Mouse (Mus musculus): ENCODE results near the gene Tent5c. TPM values are rescaled to one million over a fixed set of nuclear protein-coding genes. Genes with fewer than 3 reads are reported as not detected.

Gene Tent5c
- polyA plus RNA-seq, 1 experiment from 2014 or later, result 3.0 TPM

DNA sequence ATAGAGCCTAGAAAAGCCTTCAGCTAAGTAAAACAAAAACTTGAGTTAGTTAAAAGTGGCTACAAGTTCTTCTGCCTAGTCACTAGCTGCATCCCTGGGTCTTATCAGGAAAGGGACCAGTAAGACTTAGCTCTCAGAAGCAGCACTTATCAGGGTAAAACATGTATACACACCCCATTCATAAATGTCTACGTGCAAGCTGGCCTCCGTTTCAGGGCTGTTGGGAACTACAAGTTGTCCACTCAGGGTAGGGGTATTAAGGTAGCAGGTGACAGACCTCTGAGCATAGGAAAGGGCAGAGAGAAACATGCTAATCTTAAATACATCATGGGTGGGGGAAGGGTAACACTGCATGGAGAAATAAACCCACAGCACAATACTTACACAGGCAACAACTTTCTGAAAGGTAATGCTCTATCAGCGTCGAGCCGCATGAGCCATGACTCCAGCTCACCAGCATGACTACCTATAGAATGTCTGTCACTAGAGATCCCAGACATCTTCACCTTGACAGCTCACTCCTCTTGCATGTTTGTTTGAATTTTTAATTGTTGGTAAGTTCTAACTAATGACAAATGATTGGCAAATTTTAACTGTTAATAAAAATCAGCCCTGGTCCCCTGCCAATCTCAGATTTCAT lies 6.0 kb downstream of the Tent5c start:
- no peak overlapping the region for H3K9ac ChIP-seq (replicated peaks)
- peaks cover 6% of the 10 kb centered on the region for H3K4me1 ChIP-seq
- no peak overlapping the region for H3K4me2 ChIP-seq
- H3K9me3 ChIP-seq (replicated peaks), result no peaks in the 10 kb centered on the region
- 87% methylated on average over 5 of the region's 5 CpGs for WGBS
- H3K4me3 ChIP-seq (replicated peaks), result no peak overlapping the region
- H3K36me3 ChIP-seq, result no peaks in the 10 kb centered on the region
- no peak overlapping the region for H3K27ac ChIP-seq (replicated peaks)
- ATAC-seq (ENCODE audit: low FRiP score), result no peak
- peaks cover 29% of the 10 kb centered on the region for H3K27me3 ChIP-seq (replicated peaks)

DNA sequence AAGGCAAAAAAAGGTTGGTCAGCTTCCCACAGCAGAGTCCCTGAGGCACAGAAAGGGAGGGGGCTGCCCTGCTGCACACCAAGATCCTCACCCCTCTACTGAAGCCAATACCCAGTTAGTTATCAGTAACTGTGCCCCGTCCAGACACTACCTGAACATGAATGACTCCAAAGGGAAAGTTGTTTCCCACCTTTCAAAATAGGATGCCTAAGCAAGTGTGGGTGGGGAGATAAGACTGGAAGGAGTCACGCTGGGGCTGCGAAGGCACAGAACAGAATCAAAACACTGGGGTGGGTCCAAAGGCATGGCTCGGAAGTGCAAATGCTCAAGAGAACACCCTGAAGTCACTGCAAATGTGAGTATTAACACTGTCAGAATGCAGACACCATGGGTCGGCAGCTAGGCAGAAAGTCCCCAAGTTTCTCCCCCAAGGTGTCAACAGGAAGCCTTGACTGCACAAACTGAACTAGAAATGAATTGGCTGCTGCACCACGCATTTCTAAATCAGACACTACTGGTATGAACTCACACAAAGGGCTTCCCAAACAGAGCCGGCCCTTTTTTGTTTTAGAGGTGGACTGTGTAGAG lies 6.7 kb downstream of the Tent5c start:
- H3K27me3 ChIP-seq (replicated peaks), result peaks cover 22% of the 10 kb centered on the region
- ATAC-seq (ENCODE audit: low FRiP score), result no peak
- 77% methylated on average over 7 of the region's 7 CpGs for WGBS

DNA sequence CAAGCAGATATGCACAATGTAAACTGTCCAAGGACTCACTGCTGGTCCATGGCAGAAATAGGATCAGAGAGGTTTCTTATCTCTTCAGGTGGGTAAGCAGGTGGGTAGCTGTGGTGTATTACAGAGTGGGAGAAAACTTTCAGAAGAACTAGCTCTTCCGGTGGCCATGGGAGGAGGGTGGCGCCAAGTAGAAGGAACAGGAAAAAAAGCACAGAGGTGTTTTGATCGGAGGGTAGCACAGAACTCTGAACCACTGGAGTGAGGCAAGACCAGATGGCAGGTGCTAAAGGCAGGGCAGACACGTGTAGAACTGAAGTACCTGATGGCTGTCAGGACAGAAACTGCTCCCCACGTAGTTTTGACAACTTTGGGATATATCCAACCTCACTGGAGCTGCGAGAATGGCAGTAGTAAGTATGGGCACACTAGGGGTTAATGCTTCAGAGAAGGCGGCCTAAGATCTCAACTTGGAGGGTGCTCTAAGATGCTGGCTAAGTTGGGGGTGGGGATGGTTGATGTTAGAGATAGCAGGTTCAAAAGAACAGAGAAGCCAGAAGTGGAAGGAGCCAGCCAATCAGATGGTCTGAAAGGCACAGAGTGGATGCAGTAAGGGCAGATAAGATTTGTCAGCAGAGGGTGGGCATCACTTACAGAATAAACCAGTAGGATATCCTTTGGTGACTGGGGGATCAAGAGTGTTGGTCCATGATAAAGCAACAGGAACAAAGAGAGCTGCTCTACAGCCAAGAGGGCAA lies 8.7 kb downstream of the Tent5c start:
- H3K36me3 ChIP-seq, result no peaks in the 10 kb centered on the region
- H3K4me2 ChIP-seq, result no peak overlapping the region
- no peaks in the 10 kb centered on the region for H3K4me1 ChIP-seq
- H3K9ac ChIP-seq (replicated peaks), result no peak overlapping the region
- no peak overlapping the region for H3K27ac ChIP-seq (replicated peaks)
- peaks cover 2% of the 10 kb centered on the region; the same call in 1 of the 2 replicates for H3K27me3 ChIP-seq (replicated peaks)
- 85% methylated on average over 7 of the region's 7 CpGs for WGBS
- no peaks in the 10 kb centered on the region for H3K9me3 ChIP-seq (replicated peaks)
- no peak overlapping the region for H3K4me3 ChIP-seq (replicated peaks)
- no peak for ATAC-seq (ENCODE audit: low FRiP score)

More for the DNA sequence above, 6.7 kb downstream of the Tent5c start:
- Histone ChIP-seq H3K4me1 (no peaks in the 10 kb centered on the region), H3K4me2 (no peak overlapping the region), H3K9me3 (replicated peaks) (no peaks in the 10 kb centered on the region), H3K9ac (replicated peaks) (no peak overlapping the region), H3K36me3 (no peaks in the 10 kb centered on the region), H3K27ac (replicated peaks) (no peak overlapping the region), H3K4me3 (replicated peaks) (no peak overlapping the region)

DNA sequence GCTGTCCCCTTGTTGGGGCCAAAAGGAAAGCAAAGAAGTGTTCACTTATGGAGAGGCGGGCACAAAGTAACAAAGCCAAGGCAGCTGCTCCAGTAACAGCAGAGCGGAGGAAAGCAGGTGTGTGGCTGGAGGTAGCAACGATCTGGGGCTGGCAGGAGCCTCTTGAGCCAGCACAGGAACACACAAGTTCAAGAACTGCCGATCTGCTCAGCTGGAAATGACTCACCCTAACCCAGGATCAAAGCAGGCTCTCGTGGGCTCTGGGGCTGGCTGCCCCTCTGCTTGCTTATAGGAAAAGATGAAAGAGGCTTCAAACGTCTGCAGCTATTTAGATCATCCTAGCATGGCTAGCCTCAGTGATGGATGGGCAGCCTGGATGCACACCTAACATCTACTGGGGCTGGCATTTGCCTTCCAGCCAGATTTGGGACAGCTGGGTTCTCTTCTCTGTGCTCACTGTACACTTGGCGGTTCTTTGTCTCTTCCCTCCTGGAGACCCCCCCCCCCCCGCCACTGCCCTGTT lies 14.1 kb downstream of the Tent5c start:
- H3K27me3 ChIP-seq (replicated peaks), result no peaks in the 10 kb centered on the region
- no peak overlapping the region for H3K4me2 ChIP-seq
- no peaks in the 10 kb centered on the region for H3K36me3 ChIP-seq
- no peak overlapping the region for H3K4me3 ChIP-seq (replicated peaks)
- no peak for ATAC-seq (ENCODE audit: low FRiP score)
- no peaks in the 10 kb centered on the region for H3K4me1 ChIP-seq
- H3K9ac ChIP-seq (replicated peaks), result no peak overlapping the region
- no peak overlapping the region for H3K27ac ChIP-seq (replicated peaks)
- WGBS, result 13% methylated on average over 8 of the region's 8 CpGs
- H3K9me3 ChIP-seq (replicated peaks), result no peaks in the 10 kb centered on the region

DNA sequence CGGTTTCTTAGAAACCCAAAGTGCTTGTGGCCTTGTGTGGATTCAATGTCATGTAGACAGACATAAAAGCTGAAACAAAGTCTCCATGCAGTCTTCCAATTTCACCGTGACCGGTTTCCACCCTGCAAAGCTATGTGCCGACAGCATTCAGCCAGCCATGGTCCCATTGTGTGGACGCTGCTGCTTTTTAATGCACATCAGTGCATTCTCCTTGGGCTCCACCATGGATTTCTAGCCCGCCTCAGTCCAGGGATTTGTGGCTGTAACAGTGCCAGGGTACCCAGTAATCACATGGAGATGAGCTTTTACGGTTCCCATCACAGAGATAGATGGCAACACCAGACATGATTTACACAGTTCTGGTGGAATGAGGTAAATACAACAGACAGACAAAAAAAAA lies 14.6 kb downstream of the Tent5c start:
- ATAC-seq (ENCODE audit: low FRiP score), result peak; percentile 47; the same call in 1 of the 2 replicates
- Histone ChIP-seq H3K4me1 (no peaks in the 10 kb centered on the region), H3K27ac (replicated peaks) (no peak overlapping the region), H3K27me3 (replicated peaks) (no peaks in the 10 kb centered on the region), H3K4me3 (replicated peaks) (no peak overlapping the region), H3K4me2 (no peak overlapping the region), H3K9me3 (replicated peaks) (no peaks in the 10 kb centered on the region), H3K36me3 (no peaks in the 10 kb centered on the region), H3K9ac (replicated peaks) (no peak overlapping the region)
- WGBS, result 15% methylated on average over 7 of the region's 7 CpGs

DNA sequence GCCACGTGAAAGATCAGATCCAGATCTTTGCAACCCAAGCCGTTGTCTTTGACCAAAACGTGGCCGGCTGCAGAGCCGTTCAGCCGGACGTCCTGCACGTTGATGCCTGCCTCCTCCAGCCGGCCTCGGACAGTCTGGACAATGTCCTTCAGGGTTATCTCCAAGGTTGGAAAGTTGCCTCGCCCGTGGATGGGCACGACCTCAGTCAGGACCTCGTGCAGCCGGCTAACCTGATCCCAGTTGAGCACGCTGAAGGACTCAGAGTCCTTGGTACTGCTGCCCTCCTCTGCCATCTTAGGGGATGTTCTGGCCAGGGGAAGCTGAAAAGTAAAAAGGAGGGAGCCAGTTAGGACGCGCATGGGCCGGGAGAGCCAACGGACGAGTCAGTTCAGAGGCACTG lies 16.0 kb downstream of the Tent5c start:
- no peak overlapping the region for H3K9ac ChIP-seq (replicated peaks)
- 86% methylated on average over 21 of the region's 21 CpGs for WGBS
- no peak overlapping the region for H3K4me2 ChIP-seq
- H3K4me3 ChIP-seq (replicated peaks), result no peak overlapping the region
- ATAC-seq (ENCODE audit: low FRiP score), result no peak
- no peaks in the 10 kb centered on the region for H3K9me3 ChIP-seq (replicated peaks)
- no peak overlapping the region for H3K27ac ChIP-seq (replicated peaks)
- H3K4me1 ChIP-seq, result no peaks in the 10 kb centered on the region
- H3K27me3 ChIP-seq (replicated peaks), result no peaks in the 10 kb centered on the region
- H3K36me3 ChIP-seq, result no peaks in the 10 kb centered on the region

DNA sequence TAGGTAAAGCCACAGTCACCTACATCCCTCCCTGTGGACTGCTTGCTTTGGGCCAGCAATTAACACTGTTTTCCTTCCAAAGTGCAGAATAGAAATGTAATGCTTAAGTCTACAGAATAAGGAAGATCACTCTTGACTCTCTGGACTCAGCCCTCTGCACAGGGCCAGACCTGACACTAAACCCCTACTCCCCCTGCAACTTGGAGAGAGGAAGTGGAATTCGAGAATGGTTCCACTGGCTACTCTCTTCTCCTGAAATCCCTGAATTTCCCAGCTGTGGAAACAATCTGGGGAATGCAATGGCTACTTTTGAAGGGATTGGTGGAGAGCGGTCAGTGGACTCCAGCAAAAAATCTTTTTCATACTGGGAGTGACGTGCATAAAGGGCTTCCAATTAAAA lies 18.2 kb downstream of the Tent5c start:
- no peak overlapping the region for H3K27ac ChIP-seq (replicated peaks)
- 92% methylated on average over 3 of the region's 3 CpGs for WGBS
- no peak overlapping the region for H3K4me3 ChIP-seq (replicated peaks)
- no peak for ATAC-seq (ENCODE audit: low FRiP score)
- no peaks in the 10 kb centered on the region for H3K4me1 ChIP-seq
- no peak overlapping the region for H3K4me2 ChIP-seq
- no peaks in the 10 kb centered on the region for H3K27me3 ChIP-seq (replicated peaks)
- H3K9ac ChIP-seq (replicated peaks), result no peak overlapping the region
- no peaks in the 10 kb centered on the region for H3K36me3 ChIP-seq
- no peaks in the 10 kb centered on the region for H3K9me3 ChIP-seq (replicated peaks)

DNA sequence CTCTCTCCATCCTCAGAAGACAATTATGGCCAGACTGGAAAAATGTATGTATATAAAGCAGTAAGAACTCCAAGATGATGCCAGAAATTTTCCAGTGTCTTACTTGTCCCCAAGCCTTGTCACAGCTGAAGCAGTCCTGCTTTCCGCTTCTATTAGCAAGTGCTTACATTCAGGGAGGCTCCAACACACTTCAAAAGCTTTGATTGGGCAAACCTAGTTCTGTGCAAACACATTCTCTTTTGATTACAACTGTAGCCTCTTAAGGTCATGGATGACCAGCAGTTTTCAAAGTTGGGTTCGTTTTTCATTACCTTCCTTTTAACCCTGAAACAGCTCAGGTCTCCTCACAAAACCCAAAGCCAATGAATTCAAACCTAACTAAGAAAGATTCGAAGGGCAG lies 19.0 kb downstream of the Tent5c start:
- H3K27me3 ChIP-seq (replicated peaks), result no peaks in the 10 kb centered on the region
- H3K27ac ChIP-seq (replicated peaks), result no peak overlapping the region
- no peaks in the 10 kb centered on the region for H3K4me1 ChIP-seq
- ATAC-seq (ENCODE audit: low FRiP score), result no peak
- H3K4me3 ChIP-seq (replicated peaks), result no peak overlapping the region
- H3K9ac ChIP-seq (replicated peaks), result no peak overlapping the region
- WGBS, result 88% methylated on average over 3 of the region's 3 CpGs
- no peaks in the 10 kb centered on the region for H3K9me3 ChIP-seq (replicated peaks)
- H3K4me2 ChIP-seq, result no peak overlapping the region
- no peaks in the 10 kb centered on the region for H3K36me3 ChIP-seq

DNA sequence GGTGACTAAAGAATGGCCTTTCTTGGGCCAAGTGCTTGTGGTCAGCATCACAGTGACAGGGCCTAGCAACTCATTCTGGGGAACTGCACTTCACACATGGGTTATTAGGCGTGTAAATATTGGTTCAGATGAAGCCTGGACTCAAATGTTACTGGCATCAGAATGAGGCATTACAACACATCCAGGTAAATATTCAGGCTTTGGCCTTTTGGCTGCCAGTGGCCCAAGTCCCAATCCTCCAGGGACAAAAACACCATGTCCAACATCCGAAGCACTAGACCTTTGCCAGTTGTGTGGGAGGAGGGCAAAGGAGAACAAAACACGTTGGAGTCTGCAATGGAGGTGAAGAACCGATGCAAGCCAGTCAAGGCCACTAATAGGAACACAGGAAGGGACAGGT lies 22.6 kb downstream of the Tent5c start:
- Histone ChIP-seq H3K27ac (replicated peaks) (no peak overlapping the region), H3K9me3 (replicated peaks) (no peaks in the 10 kb centered on the region), H3K4me3 (replicated peaks) (no peak overlapping the region), H3K4me2 (no peak overlapping the region), H3K4me1 (peaks cover 7% of the 10 kb centered on the region), H3K36me3 (no peaks in the 10 kb centered on the region), H3K9ac (replicated peaks) (no peak overlapping the region), H3K27me3 (replicated peaks) (no peaks in the 10 kb centered on the region)
- WGBS, result 89% methylated on average over 4 of the region's 4 CpGs
- ATAC-seq (ENCODE audit: low FRiP score), result no peak

DNA sequence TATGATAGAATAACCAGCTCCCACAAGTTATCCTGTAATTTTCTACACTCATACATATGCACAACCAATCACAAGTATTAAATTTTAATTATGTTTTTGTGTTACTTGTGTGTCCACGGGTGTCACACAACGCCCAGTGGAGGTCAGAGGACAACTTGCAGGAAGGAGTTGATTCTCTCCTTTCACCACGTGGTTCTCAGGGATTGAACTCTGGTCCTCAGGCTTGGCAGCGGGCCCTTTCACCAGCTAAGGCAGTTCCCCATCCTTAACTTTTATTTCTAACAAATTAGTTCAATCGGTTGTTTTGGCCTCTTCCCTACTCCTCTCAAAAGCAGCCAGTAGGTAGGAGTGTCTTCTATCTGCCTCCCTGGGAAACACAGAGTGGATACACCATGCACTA lies 24.5 kb downstream of the Tent5c start:
- Histone ChIP-seq H3K4me1 (peaks cover 7% of the 10 kb centered on the region), H3K4me2 (no peak overlapping the region)

DNA sequence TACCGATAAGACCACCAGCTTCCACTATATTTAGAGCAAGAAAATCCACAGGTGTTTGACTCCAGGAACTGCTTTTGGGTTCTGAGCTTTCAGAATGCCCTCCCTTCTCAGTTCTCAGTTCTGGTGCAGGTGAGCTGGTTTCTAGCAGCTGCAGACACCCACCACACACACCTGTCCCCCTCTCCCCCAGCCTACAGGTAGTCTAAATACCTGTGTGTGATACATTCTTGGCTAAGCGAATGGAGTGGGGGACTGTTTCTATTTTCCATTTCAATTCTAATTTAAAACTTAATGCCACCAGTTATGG lies 25.2 kb downstream of the Tent5c start:
- H3K9ac ChIP-seq (replicated peaks), result no peak overlapping the region
- no peak overlapping the region for H3K27ac ChIP-seq (replicated peaks)
- WGBS, result 53% methylated on average over 2 of the region's 2 CpGs
- no peak overlapping the region for H3K4me3 ChIP-seq (replicated peaks)
- H3K4me1 ChIP-seq, result peaks cover 7% of the 10 kb centered on the region
- H3K4me2 ChIP-seq, result no peak overlapping the region
- H3K36me3 ChIP-seq, result no peaks in the 10 kb centered on the region
- no peaks in the 10 kb centered on the region for H3K9me3 ChIP-seq (replicated peaks)
- H3K27me3 ChIP-seq (replicated peaks), result no peaks in the 10 kb centered on the region
- ATAC-seq (ENCODE audit: low FRiP score), result no peak

More for the DNA sequence above, 24.5 kb downstream of the Tent5c start:
- no peaks in the 10 kb centered on the region for H3K27me3 ChIP-seq (replicated peaks)
- ATAC-seq (ENCODE audit: low FRiP score), result no peak
- no peaks in the 10 kb centered on the region for H3K9me3 ChIP-seq (replicated peaks)
- no peaks in the 10 kb centered on the region for H3K36me3 ChIP-seq
- H3K4me3 ChIP-seq (replicated peaks), result no peak overlapping the region
- no peak overlapping the region for H3K27ac ChIP-seq (replicated peaks)
- WGBS, result 96% methylated on average over 5 of the region's 5 CpGs
- H3K9ac ChIP-seq (replicated peaks), result no peak overlapping the region
